Mouse (Mus musculus): ENCODE data around the gene Itk. TPM values are rescaled to one million over a fixed set of nuclear protein-coding genes. Genes with fewer than 3 reads are reported as not detected.

Gene Itk
- polyA plus RNA-seq, 1 experiment from 2014 or later = 0.16 TPM

DNA sequence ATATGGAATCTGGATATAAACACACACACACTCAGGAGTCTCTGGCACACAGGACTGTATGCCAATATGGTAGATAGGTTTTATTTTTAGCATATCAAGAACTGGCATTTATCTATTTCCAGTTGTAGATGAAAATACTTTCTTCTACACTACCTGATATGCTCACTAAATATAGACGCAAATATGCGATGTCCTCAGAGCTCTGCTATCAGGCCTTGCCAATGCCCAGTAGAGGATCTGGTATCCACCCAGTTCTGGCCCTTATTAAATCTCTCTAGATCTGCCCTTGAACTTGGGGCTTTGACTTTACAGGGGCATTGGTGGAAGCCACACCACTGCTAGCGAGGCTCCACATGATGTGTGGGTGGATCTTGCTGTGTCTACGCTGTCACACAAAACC lies 47.4 kb downstream of the Itk start:
- WGBS = 91% methylated on average over 4 of the region's 4 CpGs
- Histone ChIP-seq H3K4me3 (ENCODE audit: low read length) (no peak overlapping the region), H3K9me3 (ENCODE audit: low read length) (no peaks in the 10 kb centered on the region), H3K27me3 (ENCODE audit: insufficient read depth, low read length) (no peaks in the 10 kb centered on the region), H3K9ac (replicated peaks; ENCODE audit: low read length) (no peak overlapping the region), H3K4me1 (ENCODE audit: insufficient read depth, low read length) (no peaks in the 10 kb centered on the region), H3K36me3 (ENCODE audit: insufficient read depth, low read length) (no peaks in the 10 kb centered on the region), H3K27ac (ENCODE audit: low read length) (no peak overlapping the region), H3K4me2 (replicated peaks; ENCODE audit: low read depth, low read length) (no peak overlapping the region)
- no peak for ATAC-seq (ENCODE audit: low FRiP score, low TSS enrichment)

DNA sequence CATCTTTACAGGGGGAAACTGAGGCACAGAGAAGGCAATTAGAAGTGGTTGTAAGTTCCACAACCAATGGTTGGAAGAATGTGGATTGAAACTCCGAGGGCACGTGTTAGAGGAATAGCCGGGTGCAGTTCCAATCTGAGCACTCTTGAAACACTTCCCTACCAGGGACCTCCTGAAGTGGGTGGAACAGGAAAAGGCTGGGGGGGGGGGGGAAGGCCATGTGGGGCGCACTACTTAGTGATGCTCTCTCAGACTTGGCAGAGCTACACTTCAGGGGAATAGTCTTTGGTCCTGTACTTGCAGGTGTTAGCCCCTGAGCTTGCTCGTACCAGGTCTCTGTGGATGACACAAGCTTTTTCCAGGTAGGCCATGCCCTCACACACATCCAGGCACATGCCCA lies 53.3 kb downstream of the Itk start:
- no peak for ATAC-seq (ENCODE audit: low FRiP score, low TSS enrichment)
- Histone ChIP-seq H3K4me3 (ENCODE audit: low read length) (no peak overlapping the region), H3K4me2 (replicated peaks; ENCODE audit: low read depth, low read length) (no peak overlapping the region), H3K36me3 (ENCODE audit: insufficient read depth, low read length) (no peaks in the 10 kb centered on the region), H3K9ac (replicated peaks; ENCODE audit: low read length) (no peak overlapping the region), H3K9me3 (ENCODE audit: low read length) (no peaks in the 10 kb centered on the region), H3K27me3 (ENCODE audit: insufficient read depth, low read length) (no peaks in the 10 kb centered on the region), H3K4me1 (ENCODE audit: insufficient read depth, low read length) (no peaks in the 10 kb centered on the region), H3K27ac (ENCODE audit: low read length) (no peak overlapping the region)
- WGBS = 92% methylated on average over 5 of the region's 5 CpGs

DNA sequence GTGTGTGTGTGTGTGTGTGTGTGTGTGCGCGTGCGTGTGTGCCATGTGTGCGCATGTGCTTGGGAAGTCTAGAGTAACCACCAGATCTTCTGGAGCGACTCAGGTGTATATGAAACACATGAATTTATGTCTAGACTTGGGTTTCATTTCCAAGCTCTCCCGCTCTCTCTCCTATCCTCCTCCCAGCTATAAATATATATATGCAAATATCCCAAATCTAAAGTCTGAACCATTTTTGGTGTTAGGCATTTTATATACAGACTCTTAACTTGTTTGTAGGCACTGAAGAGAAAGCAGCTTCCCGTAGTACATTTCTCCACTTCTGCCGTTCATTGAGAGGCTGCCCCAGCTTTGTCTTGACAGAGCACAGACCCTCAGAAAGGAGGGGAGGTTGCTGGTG lies 57.1 kb downstream of the Itk start:
- Histone ChIP-seq H3K9me3 (ENCODE audit: low read length) (no peaks in the 10 kb centered on the region), H3K4me1 (ENCODE audit: insufficient read depth, low read length) (no peaks in the 10 kb centered on the region), H3K36me3 (ENCODE audit: insufficient read depth, low read length) (no peaks in the 10 kb centered on the region), H3K27ac (ENCODE audit: low read length) (no peak overlapping the region), H3K4me3 (ENCODE audit: low read length) (no peak overlapping the region), H3K9ac (replicated peaks; ENCODE audit: low read length) (no peak overlapping the region), H3K4me2 (replicated peaks; ENCODE audit: low read depth, low read length) (no peak overlapping the region), H3K27me3 (ENCODE audit: insufficient read depth, low read length) (no peaks in the 10 kb centered on the region)
- WGBS = 94% methylated on average over 8 of the region's 8 CpGs
- ATAC-seq (ENCODE audit: low FRiP score, low TSS enrichment) = no peak

DNA sequence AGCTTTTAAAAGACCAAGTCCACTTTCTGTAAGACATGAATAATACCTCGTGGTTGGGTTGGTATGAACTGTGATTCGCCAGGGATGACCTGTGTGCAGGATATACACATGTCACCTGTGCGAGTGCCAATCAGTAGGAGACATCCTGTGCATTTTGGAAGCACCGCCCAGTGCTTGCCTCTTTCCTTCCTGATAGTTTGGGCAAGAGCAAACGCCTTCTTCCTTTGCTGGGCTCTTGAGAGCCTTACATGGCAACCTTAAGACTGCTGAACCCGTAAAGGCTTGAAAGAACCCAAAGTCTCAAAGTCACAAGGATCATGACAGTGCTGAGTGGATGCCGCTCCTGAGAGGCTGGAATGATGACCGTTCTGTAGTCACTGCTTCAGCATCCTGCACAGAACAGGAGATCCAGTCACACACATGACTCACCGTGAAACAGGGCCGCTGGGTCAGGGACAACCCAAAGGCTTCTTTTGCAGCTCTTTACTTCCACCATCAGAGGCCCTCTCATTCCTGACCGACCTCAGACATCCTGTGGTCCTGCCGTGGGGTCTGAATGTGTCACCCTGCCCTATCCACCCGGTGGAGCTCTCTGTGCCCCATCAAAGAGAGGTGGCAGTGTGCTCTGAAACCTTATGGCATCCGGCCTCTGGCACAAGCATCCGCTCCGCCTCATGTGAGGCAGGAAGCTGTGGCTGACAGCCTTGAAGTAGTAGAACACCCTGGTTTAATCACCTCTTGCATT lies 62.9 kb downstream of the Itk start:
- no peaks in the 10 kb centered on the region for H3K4me1 ChIP-seq (ENCODE audit: insufficient read depth, low read length)
- 83% methylated on average over 16 of the region's 16 CpGs for WGBS
- H3K27ac ChIP-seq (ENCODE audit: low read length) = no peak overlapping the region
- no peaks in the 10 kb centered on the region for H3K9me3 ChIP-seq (ENCODE audit: low read length)
- H3K4me2 ChIP-seq (replicated peaks; ENCODE audit: low read depth, low read length) = no peak overlapping the region
- ATAC-seq (ENCODE audit: low FRiP score, low TSS enrichment) = no peak
- no peak overlapping the region for H3K4me3 ChIP-seq (ENCODE audit: low read length)
- no peak overlapping the region for H3K9ac ChIP-seq (replicated peaks; ENCODE audit: low read length)
- no peaks in the 10 kb centered on the region for H3K27me3 ChIP-seq (ENCODE audit: insufficient read depth, low read length)
- H3K36me3 ChIP-seq (ENCODE audit: insufficient read depth, low read length) = no peaks in the 10 kb centered on the region

DNA sequence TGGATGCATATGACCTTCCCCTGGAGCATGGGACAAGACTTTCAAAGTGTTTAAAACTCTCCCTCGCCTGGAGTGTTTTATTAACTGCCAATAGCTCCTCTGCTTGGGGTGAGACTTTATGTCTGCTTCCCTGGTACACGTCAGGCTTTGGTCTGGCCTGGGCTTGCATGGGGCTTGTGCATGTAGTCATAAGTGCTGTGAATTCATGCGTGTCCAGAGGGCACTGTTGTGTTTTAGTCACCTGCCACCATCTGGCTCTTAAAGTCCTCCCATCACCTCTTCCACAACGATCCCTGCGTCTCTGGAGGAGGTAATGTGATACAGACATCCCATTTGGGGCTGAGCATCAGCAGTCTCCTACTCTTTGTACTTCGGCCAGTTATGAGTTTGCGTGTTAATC lies 67.8 kb downstream of the Itk start:
- Histone ChIP-seq H3K27ac (ENCODE audit: low read length) (no peak overlapping the region), H3K9ac (replicated peaks; ENCODE audit: low read length) (no peak overlapping the region), H3K9me3 (ENCODE audit: low read length) (no peaks in the 10 kb centered on the region), H3K4me3 (ENCODE audit: low read length) (no peak overlapping the region), H3K27me3 (ENCODE audit: insufficient read depth, low read length) (no peaks in the 10 kb centered on the region), H3K36me3 (ENCODE audit: insufficient read depth, low read length) (no peaks in the 10 kb centered on the region), H3K4me1 (ENCODE audit: insufficient read depth, low read length) (no peaks in the 10 kb centered on the region), H3K4me2 (replicated peaks; ENCODE audit: low read depth, low read length) (no peak overlapping the region)
- no peak for ATAC-seq (ENCODE audit: low FRiP score, low TSS enrichment)
- WGBS = 42% methylated on average over 7 of the region's 7 CpGs

DNA sequence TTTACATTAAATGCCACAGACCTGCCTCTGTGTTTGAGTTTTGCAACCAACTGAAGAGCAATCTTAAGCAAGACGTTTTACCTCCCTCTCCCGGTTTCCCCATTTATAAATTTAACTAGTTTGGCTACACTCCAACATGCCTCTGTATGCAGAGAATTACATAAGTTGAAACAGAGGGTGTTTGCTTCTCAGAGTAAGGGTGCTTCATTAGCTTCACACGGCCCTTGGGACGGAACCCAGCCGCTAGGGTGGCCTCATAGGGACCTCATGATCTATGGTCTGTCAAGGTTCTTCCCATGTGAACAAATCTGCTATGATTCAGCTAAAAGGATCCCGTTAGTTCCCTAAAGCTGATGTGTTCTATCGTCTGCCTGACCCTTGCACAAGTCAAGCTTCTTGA lies 74.8 kb downstream of the Itk start:
- ATAC-seq (ENCODE audit: low FRiP score, low TSS enrichment) = no peak
- WGBS = 48% methylated on average over 7 of the region's 7 CpGs
- no peaks in the 10 kb centered on the region for H3K9me3 ChIP-seq (ENCODE audit: low read length)

DNA sequence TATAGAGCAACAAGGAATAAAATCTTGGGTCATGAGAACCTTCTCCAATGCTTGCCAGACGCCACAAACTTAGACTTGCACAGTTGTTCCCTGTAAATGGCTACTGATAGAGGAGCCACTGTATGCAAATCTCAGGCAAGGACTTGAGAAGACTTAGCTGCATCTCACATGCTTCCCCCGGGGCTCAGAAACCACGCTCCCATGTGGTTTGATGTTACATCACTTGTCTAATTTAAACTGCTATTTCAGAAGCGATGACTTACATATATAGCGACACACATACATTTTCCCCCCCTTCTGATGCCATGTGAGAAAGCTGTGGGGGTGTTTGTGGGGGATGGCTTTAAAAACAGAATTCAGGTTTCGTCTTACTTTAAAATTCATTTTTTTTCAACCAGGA lies 75.5 kb downstream of the Itk start:
- Histone ChIP-seq H3K4me3 (ENCODE audit: low read length) (no peak overlapping the region), H3K9me3 (ENCODE audit: low read length) (no peaks in the 10 kb centered on the region), H3K4me2 (replicated peaks; ENCODE audit: low read depth, low read length) (no peak overlapping the region), H3K27ac (ENCODE audit: low read length) (no peak overlapping the region), H3K4me1 (ENCODE audit: insufficient read depth, low read length) (peaks cover 22% of the 10 kb centered on the region), H3K36me3 (ENCODE audit: insufficient read depth, low read length) (no peaks in the 10 kb centered on the region), H3K27me3 (ENCODE audit: insufficient read depth, low read length) (no peaks in the 10 kb centered on the region), H3K9ac (replicated peaks; ENCODE audit: low read length) (no peak overlapping the region)
- ATAC-seq (ENCODE audit: low FRiP score, low TSS enrichment) = no peak
- WGBS = 63% methylated on average over 6 of the region's 6 CpGs

More for the DNA sequence above, 74.8 kb downstream of the Itk start:
- Histone ChIP-seq H3K9ac (replicated peaks; ENCODE audit: low read length) (no peak overlapping the region), H3K27ac (ENCODE audit: low read length) (no peak overlapping the region), H3K36me3 (ENCODE audit: insufficient read depth, low read length) (no peaks in the 10 kb centered on the region), H3K4me3 (ENCODE audit: low read length) (no peak overlapping the region), H3K4me2 (replicated peaks; ENCODE audit: low read depth, low read length) (no peak overlapping the region), H3K4me1 (ENCODE audit: insufficient read depth, low read length) (peaks cover 16% of the 10 kb centered on the region; the same call in 1 of the 2 replicates), H3K27me3 (ENCODE audit: insufficient read depth, low read length) (no peaks in the 10 kb centered on the region)

DNA sequence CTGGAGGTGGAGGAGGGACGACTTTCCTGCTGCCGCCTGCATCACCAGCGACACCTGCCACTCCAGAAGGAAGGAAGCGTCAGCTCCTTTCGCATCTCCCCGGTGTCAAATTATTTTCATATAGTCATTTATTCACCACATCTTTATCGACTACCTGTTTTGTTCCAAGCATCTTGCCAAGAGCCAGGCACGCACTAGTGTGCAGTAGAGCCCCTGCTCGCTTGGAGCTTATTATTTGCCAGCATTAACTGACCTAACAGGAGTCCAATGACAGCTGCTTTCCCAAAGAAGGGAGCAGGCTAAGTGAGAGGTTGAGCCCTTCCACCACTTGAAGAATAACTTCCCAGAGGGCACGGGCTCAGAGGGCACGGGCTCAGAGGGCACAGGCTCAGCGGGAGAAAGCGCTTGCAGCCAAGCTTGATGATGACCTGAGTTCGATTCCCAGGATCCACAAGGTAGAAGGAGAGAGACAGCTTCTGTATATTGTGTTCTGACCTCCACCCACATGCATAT lies 76.7 kb downstream of the Itk start, which contains the start of gene Cyfip2:
Gene Cyfip2 (minus strand): TSS at position 337 of the 513 bp plus-strand sequence.
- H3K4me3 ChIP-seq (ENCODE audit: low read length) = peak within 1 kb of the TSS; percentile 77
- peak within 1 kb of the TSS; percentile 37; the same call in 1 of the 2 replicates for H3K27ac ChIP-seq (ENCODE audit: low read length)
- H3K4me1 ChIP-seq (ENCODE audit: insufficient read depth, low read length) = peaks cover 24% of the 10 kb centered on the region
- no peaks in the 10 kb centered on the region for H3K27me3 ChIP-seq (ENCODE audit: insufficient read depth, low read length)
- peak; percentile 36; the same call in 1 of the 2 replicates for ATAC-seq (ENCODE audit: low FRiP score, low TSS enrichment)
- no peaks in the 10 kb centered on the region for H3K9me3 ChIP-seq (ENCODE audit: low read length)
- peak within 1 kb of the TSS; percentile 76 for H3K9ac ChIP-seq (replicated peaks; ENCODE audit: low read length)
- H3K36me3 ChIP-seq (ENCODE audit: insufficient read depth, low read length) = no peaks in the 10 kb centered on the region
- peak within 1 kb of the TSS; percentile 95 for H3K4me2 ChIP-seq (replicated peaks; ENCODE audit: low read depth, low read length)
- 8% methylated on average over 14 of the region's 14 CpGs for WGBS

DNA sequence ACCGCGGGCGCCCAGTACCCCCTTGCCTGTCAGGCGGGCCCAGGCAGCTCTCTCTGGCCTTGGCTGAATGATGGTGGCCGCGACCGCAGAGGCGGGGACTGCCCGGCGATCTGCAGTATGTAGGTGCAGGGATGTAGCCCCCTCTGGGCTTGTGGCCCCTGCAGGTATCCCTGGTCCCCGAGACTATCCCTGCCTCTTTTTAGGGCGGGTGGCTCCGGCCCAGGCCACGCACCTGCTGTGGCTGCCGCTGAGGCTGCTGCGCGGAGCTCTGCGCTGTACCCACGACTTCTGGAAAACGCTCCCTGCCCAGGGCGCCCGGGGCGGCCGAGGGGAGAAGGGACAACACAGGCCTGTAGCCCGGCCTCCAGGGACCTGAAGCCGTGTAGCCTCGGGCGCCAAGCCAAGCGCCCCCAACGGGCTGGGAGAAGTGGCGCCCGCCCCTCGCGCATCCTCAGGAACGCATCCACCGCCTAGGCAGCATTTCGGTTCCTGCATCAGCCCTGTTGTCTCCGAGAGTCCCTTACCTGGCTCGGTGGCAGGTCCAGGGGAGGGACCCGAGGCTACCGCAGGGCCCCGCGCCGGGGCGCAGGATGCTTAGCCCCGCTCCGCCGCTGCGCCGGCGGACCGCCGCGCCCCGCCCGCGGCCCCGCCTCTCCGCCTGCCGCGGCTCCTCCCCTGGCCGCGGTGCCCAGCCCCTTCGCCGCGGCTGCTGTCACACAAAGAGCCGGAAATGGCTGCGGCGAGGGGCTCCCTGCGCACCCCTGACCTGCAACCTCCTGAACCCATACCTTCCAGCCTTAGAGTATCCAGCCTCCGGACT lies 77.4 kb downstream of the Itk start:
- H3K4me3 ChIP-seq (ENCODE audit: low read length) = peak overlapping the region; percentile 77
- H3K36me3 ChIP-seq (ENCODE audit: insufficient read depth, low read length) = no peaks in the 10 kb centered on the region
- peak; percentile 86 for ATAC-seq (ENCODE audit: low FRiP score, low TSS enrichment)
- H3K27me3 ChIP-seq (ENCODE audit: insufficient read depth, low read length) = no peaks in the 10 kb centered on the region
- peak overlapping the region; percentile 95 for H3K4me2 ChIP-seq (replicated peaks; ENCODE audit: low read depth, low read length)
- peak overlapping the region; percentile 37; the same call in 1 of the 2 replicates for H3K27ac ChIP-seq (ENCODE audit: low read length)
- H3K9ac ChIP-seq (replicated peaks; ENCODE audit: low read length) = peak overlapping the region; percentile 76
- under 1% methylated on average over 70 of the region's 71 CpGs for WGBS
- peaks cover 24% of the 10 kb centered on the region for H3K4me1 ChIP-seq (ENCODE audit: insufficient read depth, low read length)
- H3K9me3 ChIP-seq (ENCODE audit: low read length) = no peaks in the 10 kb centered on the region
